Mouse (Mus musculus) cortical plate, adult 2 months (tissue): ENCODE measurements around the gene Tmem252.

Experiments used
- CTCF ChIP-seq: fragments of 200-500 bp; IDR thresholded peaks from 2 replicates; pipeline ENCODE4 v1.5.1; 2011; ENCODE audit warnings: mild to moderate bottlenecking, control low read depth, low read length; ENCODE audit not compliant: insufficient read depth; ENCODE audit errors: extremely low read depth
- POLR2A ChIP-seq: fragments of 200-500 bp; IDR thresholded peaks from 2 replicates; pipeline ENCODE4 v1.6.1; 2011; ENCODE audit warnings: mild to moderate bottlenecking, low read length, control low read depth; ENCODE audit not compliant: insufficient read depth; ENCODE audit errors: extremely low read depth

DNA sequence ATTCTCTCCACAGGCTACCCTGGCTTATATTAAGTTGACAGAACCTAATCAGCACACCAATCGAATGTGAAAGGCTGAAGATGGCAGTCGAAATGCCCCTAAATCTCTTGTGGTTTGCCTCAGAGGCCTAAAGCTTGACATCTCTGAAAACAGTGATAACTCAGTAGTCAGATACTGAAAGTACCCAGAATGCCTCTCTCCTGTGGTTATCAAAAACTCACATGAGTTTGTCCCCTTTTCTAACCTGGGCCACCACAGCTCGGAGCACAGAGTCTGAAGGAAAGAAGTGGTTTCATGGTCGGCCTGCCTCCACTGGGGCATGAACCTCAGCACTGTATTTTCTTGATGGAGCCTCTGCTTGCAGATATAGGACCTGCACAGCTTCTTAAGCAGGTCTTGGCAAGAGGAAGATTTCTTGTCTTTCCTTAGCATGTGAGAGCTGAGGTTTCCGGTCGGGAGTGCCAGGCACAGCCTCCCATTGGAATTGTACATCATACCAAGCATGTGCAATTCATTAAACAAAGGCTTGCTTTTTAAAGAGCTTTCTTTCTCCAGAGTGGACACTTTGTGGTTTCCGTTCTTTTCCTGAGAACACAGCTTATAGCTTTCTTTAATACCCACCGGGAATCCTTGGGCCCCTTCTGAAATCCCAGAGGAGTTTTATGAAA lies 27.5 kb upstream of the Tmem252 start:
- no peak for TF ChIP-seq CTCF
- no peak for TF ChIP-seq POLR2A
